Mouse (Mus musculus): Measurements from ENCODE around the gene Vsig10l.

Vsig10l gene

DNA sequence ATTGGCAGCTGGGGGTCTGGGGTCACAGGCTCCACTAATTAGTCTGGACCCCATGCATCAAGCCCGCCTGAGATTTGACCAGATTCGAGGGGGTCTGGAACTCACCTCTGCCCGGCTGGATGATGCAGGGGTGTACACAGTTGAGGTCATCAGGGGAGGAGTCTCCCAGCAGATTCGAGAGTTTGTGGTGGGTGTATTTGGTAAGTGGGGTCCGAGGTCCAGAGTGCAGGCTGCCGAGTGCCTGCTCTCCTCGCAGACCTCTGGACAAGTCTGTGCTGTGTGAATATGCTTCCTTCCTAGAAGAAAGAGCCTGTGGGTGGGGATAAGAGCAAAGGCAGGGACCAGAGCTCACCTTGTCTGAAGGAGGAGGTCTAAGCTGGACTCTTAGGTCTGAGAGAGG, 1.0 kb downstream of the Vsig10l start:
- no peak for DNase-seq

DNA sequence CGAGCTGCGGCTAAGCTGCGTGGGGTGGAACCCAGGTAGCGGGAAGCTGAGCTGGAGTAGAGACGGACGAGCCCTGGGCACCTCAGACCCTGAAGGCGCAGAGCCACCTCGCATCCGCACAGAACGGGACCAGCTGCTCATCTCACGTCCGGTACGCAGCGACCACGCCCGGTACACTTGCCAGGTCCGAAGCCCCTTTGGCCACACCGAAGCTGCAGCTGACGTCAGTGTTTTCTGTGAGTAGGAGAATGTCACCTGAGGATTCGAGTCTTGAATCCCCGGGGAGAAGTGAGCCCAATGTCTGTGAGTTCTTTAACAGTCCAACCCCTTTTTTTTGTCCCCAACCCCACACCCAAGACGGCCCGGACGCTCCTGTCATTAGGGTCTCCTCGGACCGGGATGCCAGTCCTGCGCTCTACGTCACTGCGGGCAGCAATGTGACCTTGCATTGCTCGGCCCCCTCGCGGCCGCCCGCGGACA, 2.0 kb downstream of the Vsig10l start:
- no peak for DNase-seq

DNA sequence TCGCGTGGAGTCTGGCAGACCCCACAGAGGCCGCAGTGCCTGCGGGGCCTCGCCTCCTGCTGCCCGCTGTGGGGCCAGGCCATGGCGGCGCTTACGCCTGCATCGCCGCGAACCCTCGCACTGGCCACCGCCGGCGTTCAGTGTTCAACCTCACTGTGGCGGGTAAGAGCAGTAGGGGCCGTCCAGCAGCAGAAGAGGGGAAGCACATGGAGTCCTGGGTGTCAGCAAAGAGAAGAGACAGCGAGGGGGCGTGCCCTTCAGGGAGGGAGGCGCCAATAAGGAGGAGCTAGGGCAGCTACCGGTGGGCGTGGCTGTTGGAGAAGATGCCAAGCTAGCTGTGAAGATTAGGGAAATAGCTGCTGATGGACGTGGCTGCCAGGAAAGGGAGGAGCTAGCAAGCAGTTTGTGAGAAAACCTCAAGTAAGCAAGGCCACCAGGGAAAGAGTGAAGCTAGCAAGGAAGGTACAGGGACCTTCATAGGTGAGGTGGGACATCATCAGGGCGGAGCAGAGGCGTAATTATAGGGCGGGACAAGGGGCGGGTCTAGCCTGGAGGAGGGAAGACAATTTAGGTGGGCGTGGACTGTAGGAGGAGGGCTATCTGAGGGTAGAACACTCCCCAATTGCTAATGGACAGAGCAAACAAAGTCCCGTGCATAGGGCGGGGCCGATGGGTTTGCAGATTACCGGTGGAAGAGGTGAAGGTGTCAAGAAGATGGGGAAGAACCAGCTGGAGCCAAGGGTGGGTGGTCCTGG, 2.6 kb downstream of the Vsig10l start:
- peak; percentile 66 to 73 for DNase-seq

DNA sequence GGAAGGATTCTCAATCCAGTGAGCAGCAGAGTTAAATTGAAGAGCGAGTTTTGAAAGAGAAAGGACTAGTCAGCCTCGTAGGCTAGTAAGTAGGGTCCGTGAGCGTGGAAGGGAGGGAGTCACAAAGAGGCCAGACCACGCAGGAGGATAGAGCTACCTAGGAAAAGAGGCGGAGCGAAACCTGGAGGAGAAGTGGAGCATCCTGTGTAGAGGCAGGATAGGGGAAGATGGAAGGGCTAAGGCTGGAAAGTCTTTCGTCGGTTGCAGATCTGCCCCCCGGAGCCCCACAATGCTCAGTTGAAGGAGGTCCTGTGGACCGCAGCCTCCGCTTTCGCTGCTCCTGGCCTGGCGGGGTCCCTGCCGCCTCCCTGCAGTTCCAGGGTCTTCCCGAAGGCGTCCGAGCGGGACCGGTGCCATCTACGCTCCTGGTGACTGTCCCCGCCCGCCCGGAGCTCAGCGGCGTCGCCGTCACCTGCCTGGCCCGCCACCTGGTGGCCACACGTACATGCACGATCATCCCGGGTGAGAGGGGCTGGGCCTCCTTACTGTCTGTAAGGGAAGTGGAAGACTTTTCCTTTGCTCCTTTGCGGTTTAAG, 3.2 kb downstream of the Vsig10l start:
- DNase-seq: peak; percentile 60 to 62

DNA sequence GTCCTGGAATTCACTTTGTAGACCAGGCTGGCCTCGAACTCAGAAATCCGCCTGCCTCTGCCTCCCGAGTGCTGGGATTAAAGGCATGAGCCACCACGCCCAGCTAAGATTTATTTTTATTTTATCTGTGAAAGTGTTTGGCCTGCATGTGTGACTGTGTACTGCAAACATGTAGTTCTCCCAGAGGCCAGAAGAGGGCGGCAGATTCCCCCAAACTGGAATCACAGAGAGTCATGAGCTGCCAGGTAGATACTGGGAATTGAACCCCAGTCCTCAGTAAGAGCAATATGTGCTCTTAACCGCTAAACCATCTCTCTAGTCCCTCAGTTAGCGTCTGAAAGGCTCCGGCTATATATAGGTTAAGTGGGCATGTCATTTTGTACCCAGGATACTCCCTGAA, 7.4 kb downstream of the Vsig10l start:
- DNase-seq: no peak

DNA sequence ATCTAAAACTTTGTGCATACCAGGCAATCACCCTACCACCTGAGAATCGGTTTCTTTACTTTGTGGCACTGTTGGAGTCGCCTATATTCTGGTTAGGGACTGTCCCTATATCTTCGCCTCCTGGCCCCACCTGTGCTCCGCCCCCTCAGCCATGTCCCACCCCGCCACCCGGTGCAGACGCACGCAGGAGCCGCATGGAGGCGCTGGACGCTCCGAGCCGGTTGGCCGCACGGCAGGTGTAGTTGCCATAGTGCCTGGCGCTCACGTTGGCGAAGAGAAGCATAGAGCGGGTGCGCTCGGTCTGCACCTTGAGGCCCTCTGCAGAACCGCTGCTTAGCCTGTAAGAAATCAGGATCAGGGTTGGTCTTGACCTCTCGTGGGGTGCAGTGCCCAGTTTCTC, 12.8 kb downstream of the Vsig10l start:
- DNase-seq: no peak

DNA sequence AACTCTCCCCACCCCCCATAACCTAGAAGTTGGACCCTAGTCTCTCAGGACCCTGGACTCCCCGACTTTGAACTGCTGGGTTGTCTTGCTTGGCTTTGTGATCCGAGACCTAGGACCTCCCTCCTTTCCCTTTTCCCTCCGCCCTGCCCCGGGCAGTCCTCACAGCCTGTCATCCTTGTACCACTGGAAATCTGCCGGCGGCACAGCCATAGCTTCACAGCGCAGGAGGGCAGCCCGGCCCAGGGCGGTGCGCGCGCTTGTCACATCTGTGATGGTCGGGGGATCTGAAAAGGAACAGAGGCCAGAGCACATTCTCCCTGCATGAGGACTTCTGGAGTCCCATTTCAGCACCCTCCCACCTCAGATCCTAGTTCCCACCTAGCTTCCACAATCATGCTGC, 13.4 kb downstream of the Vsig10l start:
- no peak for DNase-seq

DNA sequence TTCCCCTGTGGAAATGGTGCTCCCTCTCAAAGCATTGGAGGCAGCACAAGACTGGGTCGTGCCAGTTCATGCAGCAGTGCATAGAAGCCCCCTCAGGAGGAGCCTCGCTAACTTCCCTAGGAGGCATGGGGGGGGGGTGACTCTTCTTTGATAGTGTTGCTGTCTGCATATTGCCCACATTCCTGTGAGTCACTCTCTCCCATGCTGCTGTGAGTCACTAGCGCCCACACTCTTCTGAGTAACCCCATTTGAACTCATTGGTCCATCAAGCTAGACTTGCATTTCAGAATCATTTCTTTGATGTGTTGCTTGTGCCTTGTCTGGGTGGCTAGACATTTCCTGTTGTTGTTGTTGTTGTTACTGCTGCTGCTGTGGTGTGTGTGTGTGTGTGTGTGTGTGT, 18.2 kb downstream of the Vsig10l start:
- no peak for DNase-seq

DNA sequence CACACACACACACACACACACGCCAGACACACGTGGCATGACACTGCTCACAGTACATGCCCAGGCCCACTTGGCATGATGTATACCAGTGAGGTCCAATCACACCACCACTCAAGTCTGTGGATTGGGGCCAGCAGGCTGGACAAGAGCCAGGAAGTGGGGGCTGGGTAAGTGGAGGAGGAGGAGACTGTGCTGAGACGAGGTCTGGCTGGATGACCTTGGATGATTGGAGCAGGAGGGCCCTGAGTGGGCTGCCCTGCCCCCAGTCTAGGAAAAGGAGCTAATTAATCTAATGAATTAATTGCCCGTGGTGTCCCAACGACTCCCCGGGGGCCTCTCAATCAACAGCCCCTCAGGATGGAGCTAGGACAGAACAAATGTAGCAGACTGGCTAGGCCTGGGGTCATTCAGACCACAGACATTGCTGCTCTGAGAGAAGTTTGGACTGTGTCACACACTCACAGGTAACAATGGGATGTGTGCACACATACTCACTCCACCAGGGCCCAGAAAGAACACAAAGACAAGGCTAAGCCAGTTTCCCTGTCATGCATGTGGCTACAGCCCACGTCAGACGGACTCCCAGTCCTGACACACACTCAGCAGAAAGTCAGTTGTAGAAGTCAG, 19.3 kb downstream of the Vsig10l start:
- no peak for DNase-seq

DNA sequence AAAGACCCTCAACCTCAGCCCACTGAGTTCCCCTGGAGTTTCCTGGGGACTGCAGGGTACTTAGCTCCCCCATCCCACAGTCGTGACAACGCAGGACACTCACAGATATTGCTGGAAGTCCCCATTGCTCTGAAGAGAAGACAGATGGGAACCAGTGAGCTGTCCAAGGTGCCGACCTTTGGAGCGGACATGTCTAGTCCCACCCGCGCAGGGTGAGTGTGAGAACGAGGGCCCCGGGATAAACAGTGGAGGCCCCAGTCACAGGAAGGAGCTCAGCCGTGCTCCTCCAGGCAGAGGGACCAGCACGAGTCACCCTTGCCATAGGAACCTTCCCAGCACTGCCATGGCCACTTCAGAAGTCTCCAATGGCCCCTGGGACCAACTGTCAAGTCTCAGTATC, 20.3 kb downstream of the Vsig10l start:
- no peak for DNase-seq

DNA sequence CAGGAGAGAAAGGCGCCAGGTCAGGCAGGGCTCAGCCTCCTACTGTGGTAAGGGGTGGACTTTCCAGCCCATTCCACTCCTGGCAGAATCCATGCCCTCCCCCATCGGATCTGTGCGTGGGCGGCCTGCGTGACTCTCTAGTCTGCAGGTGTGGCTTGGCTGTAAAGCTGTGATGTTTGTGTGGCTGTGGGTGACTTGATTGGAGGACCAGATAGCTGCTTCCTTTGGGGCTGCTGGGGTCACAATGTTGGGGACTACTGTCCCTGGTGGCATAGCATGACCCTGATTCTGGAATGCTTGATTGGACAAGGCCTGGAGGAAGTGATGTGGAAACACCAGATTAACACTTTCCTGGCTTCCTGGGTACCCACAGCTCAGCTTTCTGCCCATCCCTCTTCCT, 25.7 kb downstream of the Vsig10l start:
- DNase-seq: no peak

DNA sequence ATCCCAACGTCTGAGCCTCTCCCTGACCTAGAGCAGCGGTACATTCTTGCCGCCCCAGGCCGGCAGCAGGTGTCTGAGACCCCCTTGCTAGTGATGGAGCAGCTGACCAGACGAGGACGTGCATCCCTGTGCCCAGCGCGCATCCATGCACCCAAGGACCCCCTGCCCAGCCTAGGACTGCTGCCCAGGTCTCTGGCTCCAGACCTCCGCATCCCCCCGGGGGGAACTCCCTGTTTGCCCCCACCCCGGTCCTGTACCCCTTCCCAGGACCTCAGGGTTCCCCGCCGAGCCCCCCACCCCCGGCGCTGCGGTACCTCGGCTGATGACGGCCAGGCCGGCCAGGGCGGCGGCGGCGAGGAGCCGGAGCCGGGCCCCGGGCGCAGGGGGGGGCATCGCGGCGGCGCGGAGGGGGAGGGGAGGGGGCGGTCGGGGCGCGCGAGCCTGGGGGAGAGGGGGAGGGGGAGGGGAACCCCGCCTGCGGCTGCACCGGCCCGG, 26.7 kb downstream of the Vsig10l start, which contains the start of gene Iglon5:
Gene Iglon5, minus strand, starts transcription at position 445 of the 495 bp plus-strand sequence.
- no peak for DNase-seq

DNA sequence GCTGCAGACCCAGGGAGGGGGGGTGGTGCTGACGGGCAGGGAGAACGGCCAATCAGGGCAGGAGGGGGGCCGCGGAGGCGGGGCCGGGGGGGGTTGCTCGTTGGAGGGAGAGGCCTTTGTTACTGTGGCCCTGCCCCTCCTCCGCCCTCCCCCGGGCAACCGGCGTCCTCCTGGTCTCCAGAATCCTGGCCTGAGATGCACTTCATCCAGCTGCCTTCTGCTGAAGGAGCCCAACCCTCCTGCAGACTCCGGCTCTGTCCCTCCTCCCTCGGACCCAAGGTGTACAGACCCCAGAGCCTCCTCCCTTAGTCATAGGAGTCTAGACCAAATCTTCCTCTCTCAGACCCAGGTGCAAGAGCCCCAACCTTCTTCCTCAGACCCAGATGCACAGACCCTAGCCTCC, 27.2 kb downstream of the Vsig10l start:
- no peak for DNase-seq

DNA sequence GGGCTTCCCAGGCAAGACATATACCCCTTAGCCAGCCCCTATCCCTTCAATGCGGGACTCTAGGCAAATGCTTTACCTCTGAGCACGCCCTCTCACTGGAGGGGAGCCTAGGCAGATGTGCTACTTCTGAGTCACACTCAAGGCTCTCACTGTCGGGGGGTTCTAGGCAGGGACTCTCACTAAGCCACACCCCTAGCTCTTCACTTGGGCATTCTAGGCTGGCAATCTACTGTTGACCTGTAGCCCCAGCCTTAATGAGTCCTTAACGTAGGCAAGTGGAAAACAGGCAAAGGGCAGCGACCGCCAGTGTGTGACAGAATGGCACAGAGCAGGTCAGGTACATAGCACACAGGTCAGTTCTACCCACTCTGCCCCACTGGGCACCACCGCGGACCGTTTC, 27.9 kb downstream of the Vsig10l start:
- no peak for DNase-seq

DNA sequence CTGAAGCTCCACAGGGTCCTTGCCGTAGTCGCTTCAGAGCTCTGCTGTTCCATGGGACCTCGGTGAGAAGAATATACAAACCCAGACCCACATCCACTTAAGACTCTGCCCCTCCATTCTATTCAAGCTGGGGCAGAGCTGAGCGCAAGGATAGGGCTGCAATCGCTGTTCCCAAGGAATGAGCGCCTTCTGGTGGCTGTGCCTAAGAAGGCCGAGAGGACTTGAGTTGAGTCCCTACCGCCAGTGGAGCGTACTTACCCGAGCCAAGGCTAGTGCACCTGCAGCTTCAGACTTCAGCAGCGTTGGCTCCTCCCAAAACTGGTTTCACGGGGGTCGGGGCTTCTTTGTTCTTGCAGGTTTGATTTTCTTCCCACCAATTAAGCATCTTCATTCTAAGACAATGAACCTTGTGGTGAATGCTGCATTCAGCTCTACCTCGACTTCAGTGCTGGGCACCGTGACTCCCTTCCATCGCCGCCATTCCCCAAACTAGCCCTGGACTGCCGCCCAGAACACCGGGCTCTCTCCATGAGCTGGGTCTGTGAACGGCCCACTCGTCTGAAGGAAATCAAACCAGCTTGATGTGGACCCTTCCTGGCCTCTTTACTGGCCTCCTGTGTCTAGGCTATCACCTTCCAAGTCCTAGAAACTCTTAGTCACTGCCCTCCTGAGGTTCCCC, 32.5 kb downstream of the Vsig10l start:
- no peak for DNase-seq

DNA sequence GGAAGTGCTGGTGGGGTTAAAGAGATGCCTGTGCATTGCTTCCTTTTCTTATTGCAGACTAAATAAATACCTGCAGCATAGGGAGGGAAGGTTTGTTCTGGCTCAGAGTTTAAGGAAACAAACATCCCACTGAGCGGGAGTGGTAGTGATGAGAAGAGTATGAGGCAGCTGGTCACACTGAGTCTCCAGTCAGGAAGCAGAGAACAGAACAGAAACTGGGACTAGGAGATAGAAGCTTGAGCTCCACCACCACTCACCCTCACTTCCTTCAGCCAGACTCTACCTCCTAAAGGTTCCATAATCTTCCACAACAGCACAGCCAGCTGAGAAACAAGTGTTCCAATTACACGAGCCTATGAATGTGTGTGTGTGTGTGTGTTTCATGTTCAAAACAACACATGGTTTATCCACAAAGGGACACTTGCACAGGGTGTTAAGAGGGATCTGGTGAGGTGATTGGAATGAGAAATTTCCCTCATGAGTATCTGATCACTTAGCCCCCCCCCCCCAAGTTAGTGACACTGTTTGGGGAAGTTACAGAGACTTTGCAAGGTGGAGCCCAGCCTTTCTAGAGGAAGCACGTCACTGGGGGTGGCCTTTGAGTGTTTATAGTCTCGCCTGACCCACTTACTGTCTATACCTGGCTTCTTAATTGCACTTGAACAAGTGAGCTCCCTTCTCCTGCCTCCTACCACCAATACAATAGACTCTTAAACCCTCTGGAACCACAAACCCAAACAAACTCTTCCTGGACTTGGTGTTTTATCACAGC, 48.9 kb downstream of the Vsig10l start:
- no peak for DNase-seq

DNA sequence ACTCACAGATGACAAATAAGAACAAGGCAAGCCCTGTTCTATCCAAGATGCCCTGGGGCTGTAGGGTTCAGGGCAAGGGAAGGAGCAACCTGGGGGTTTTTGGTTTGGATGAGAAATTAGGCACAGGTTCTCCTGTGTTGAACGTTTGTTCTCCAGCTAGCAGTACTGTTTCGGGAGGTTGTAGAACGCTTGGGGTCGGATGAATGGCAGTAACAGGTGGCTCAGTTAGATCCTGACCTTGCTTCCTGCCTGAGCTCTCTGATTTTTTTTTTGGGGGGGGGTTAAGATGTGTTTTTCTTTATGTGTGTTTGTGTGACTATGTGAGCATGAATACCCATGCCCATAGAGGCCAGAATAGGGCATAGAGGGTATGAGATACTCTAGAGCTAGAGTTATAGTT, 49.6 kb downstream of the Vsig10l start:
- no peak for DNase-seq

DNA sequence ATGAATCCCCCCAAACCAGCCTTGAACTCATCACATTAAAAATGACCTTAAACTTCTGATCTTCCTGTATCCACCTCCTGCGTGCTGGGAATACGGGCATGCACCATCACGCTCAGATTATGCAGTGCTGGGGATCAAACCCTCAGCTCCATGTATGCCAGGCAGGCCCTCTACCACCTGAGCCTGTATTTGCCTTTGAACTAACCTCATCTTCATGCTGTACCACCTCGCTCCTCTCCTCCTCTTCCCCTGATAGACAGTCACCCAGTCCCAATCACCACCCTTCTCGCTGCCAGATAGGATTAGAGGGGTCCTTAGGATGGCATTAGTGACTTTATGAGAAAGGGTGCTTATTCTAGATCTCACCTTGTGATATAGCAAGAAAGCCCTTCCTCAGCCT, 52.1 kb downstream of the Vsig10l start:
- DNase-seq: no peak

DNA sequence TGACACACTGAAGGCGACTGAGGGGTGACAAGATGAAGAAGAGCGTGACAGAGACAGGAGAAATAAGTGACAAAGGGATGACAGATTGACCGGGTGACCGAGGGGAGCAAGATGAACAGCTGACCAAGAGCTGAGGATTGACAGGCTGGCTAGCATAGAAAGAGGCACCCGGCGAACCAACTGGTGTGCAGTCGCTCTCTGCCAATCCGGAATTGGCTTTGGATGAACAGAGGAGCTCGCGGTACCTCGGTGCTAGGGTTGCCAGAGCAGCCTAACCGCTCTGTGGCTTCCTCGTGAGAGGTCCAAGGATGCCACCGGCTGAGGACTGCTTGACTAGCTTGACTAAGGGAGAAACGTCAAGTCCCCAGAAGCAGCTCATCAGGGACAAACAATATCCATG, 55.4 kb downstream of the Vsig10l start:
- DNase-seq: no peak

Measured in thymus, adult 18-20 months (tissue).